Mouse (Mus musculus) embryo, embryonic 11.5 days (tissue): ENCODE results near the gene Timp3.
A peak's percentile ranks its signal among the peaks of the same experiment; 100 is the strongest.
"Not testable (repeated sequence)": the region's sequence is repeated elsewhere in the genome, so short reads cannot be mapped to it uniquely, and the experiment has no call there.

Experiments used
- DNase-seq: peaks from one replicate; pipeline ENCODE4 v3.0.0-alpha.2; 2012; ENCODE audit warnings: low read depth, low spot score

The Timp3 gene

GRCm38 (mm10) chr10:86346235-86346840, 46.2 kb downstream of the Timp3 start:
- no peak for DNase-seq

- no peak for DNase-seq
These were observed 51.1 kb downstream of the Timp3 start for GRCm38 (mm10) chr10:86351287-86351686.

GRCm38 (mm10) chr10:86352521-86352920, 52.3 kb downstream of the Timp3 start:
- DNase-seq = no peak

GRCm38 (mm10) chr10:86356819-86357563, 56.8 kb downstream of the Timp3 start:
- no peak for DNase-seq

- no peak for DNase-seq
These were observed 58.3 kb downstream of the Timp3 start for GRCm38 (mm10) chr10:86358307-86358975.

- DNase-seq = no peak
These were observed 59.0 kb downstream of the Timp3 start for GRCm38 (mm10) chr10:86359208-86359607.

- DNase-seq = no peak
These were observed 59.5 kb downstream of the Timp3 start for GRCm38 (mm10) chr10:86359699-86360098.

- DNase-seq = no peak
These were observed 63.6 kb downstream of the Timp3 start for GRCm38 (mm10) chr10:86363669-86364309.

GRCm38 (mm10) chr10:86365632-86366092, 65.5 kb downstream of the Timp3 start:
- peak; percentile 43 for DNase-seq

- DNase-seq = no peak
These were observed 67.2 kb downstream of the Timp3 start for GRCm38 (mm10) chr10:86367346-86367745.

- DNase-seq = no peak
These were observed 68.6 kb downstream of the Timp3 start for GRCm38 (mm10) chr10:86368811-86369210.

- no peak for DNase-seq
These were observed 69.2 kb downstream of the Timp3 start for GRCm38 (mm10) chr10:86369346-86369745.

- DNase-seq = no peak
These were observed 71.4 kb downstream of the Timp3 start for GRCm38 (mm10) chr10:86371561-86371960.

- no peak for DNase-seq
These were observed 73.9 kb downstream of the Timp3 start for GRCm38 (mm10) chr10:86374061-86374460.

- DNase-seq = no peak
These were observed 75.7 kb downstream of the Timp3 start for GRCm38 (mm10) chr10:86375903-86376302.

GRCm38 (mm10) chr10:86376392-86377185, 76.4 kb downstream of the Timp3 start:
- DNase-seq = no peak

- not testable (repeated sequence) for DNase-seq
These were observed 78.6 kb downstream of the Timp3 start for GRCm38 (mm10) chr10:86378803-86379202.

GRCm38 (mm10) chr10:86380626-86381025, 80.5 kb downstream of the Timp3 start:
- DNase-seq = no peak

- DNase-seq = no peak
These were observed 81.2 kb downstream of the Timp3 start for GRCm38 (mm10) chr10:86381150-86381921.

GRCm38 (mm10) chr10:86381922-86382260, 81.7 kb downstream of the Timp3 start:
- DNase-seq = no peak

GRCm38 (mm10) chr10:86384655-86385054, 84.5 kb downstream of the Timp3 start:
- no peak for DNase-seq
